Mouse (Mus musculus): Measurements from ENCODE around the gene Ifrd2. TPM values are rescaled to one million over a fixed set of nuclear protein-coding genes. Genes with fewer than 3 reads are reported as not detected.
A peak's percentile ranks its signal among the peaks of the same experiment; 100 is the strongest.

The Ifrd2 gene
- polyA plus RNA-seq, 2 experiments = 135 to 149 TPM

- ATAC-seq (ENCODE audit: insufficient read depth) (peak; percentile 19; the same call in 1 of the 2 replicates), DNase-seq (ENCODE audit: low read depth in 3 of 3, low spot score in 3 of 3) (no peak)
- no peak for TF ChIP-seq EP300 (IDR thresholded peaks at IDR 0.05; ENCODE audit: low read depth)
- TF ChIP-seq CTCF (IDR thresholded peaks at IDR 0.05; ENCODE audit: low read depth) = no peak
- WGBS (ENCODE audit: insufficient replicate concordance) = 1% methylated on average over 15 of the region's 15 CpGs
- peak overlapping the region; percentile 74 for H3K27ac ChIP-seq
- H3K9ac ChIP-seq (replicated peaks) = peak overlapping the region; percentile 91
- H3K9me3 ChIP-seq (ENCODE audit: control insufficient read depth, low read length) = no peaks in the 10 kb centered on the region
- peak overlapping the region; percentile 72 to 92 for H3K4me3 ChIP-seq (ENCODE audit: insufficient read depth in 1 of 2, low read depth in 2 of 2, low read length in 2 of 2)
- peaks cover 31 to 33% of the 10 kb centered on the region in 2 experiments for H3K4me1 ChIP-seq (replicated peaks; ENCODE audit: control insufficient read depth in 2 of 2, insufficient read depth in 2 of 2, low read length in 1 of 2)
- H3K4me2 ChIP-seq (ENCODE audit: low read depth) = peak overlapping the region; percentile 96
- no peaks in the 10 kb centered on the region for H3K36me3 ChIP-seq (replicated peaks; ENCODE audit: control insufficient read depth, insufficient read depth, low read depth)
- H3K27me3 ChIP-seq (ENCODE audit: control insufficient read depth, insufficient read depth, low read length) = no peaks in the 10 kb centered on the region
These were observed 46.4 kb downstream of the Ifrd2 start for GRCm38 (mm10) chr9:107633661-107634405.

- H3K4me1 ChIP-seq (replicated peaks; ENCODE audit: control insufficient read depth in 2 of 2, insufficient read depth in 2 of 2, low read length in 1 of 2) = peaks cover 23 to 26% of the 10 kb centered on the region in 2 experiments
- under 1% methylated on average over 35 of the region's 35 CpGs for WGBS (ENCODE audit: insufficient replicate concordance)
These were observed 47.2 kb downstream of the Ifrd2 start for GRCm38 (mm10) chr9:107634406-107635278.

GRCm38 (mm10) chr9:107635279-107636028 lies 48.0 kb downstream of the Ifrd2 start, which contains the start of gene Gnai2:
Gnai2 (minus strand) TSS chr9:107635367.
- DNase-seq (ENCODE audit: low read depth in 3 of 3, low spot score in 3 of 3) (peak; percentile 97 to 98 (median 97)), ATAC-seq (ENCODE audit: insufficient read depth) (peak; percentile 93)
- Histone ChIP-seq H3K4me1 (replicated peaks; ENCODE audit: control insufficient read depth in 2 of 2, insufficient read depth in 2 of 2, low read length in 1 of 2) (peaks cover 20 to 24% of the 10 kb centered on the region in 2 experiments), H3K27ac (peak within 1 kb of the TSS; percentile 74), H3K36me3 (replicated peaks; ENCODE audit: control insufficient read depth, insufficient read depth, low read depth) (no peaks in the 10 kb centered on the region), H3K4me2 (ENCODE audit: low read depth) (peak within 1 kb of the TSS; percentile 96), H3K9ac (replicated peaks) (peak within 1 kb of the TSS; percentile 91), H3K27me3 (ENCODE audit: control insufficient read depth, insufficient read depth, low read length) (no peaks in the 10 kb centered on the region), H3K4me3 (ENCODE audit: insufficient read depth in 1 of 2, low read depth in 2 of 2, low read length in 2 of 2) (peak within 1 kb of the TSS; percentile 72 to 92), H3K9me3 (ENCODE audit: control insufficient read depth, low read length) (no peaks in the 10 kb centered on the region)
- TF ChIP-seq EP300 (IDR thresholded peaks at IDR 0.05; ENCODE audit: low read depth) = no peak
- peak; percentile 19; the same call in 1 of the 2 replicates for TF ChIP-seq CTCF (IDR thresholded peaks at IDR 0.05; ENCODE audit: low read depth)
- whole genome bisulfite sequencing (ENCODE audit: insufficient replicate concordance) = 2% methylated on average over 38 of the region's 38 CpGs

More at GRCm38 (mm10) chr9:107634406-107635278, 47.2 kb downstream of the Ifrd2 start:
- Histone ChIP-seq H3K9ac (replicated peaks) (peak overlapping the region; percentile 91), H3K4me3 (ENCODE audit: insufficient read depth in 1 of 2, low read depth in 2 of 2, low read length in 2 of 2) (peak overlapping the region; percentile 72 to 92), H3K4me2 (ENCODE audit: low read depth) (peak overlapping the region; percentile 96), H3K27me3 (ENCODE audit: control insufficient read depth, insufficient read depth, low read length) (no peaks in the 10 kb centered on the region), H3K36me3 (replicated peaks; ENCODE audit: control insufficient read depth, insufficient read depth, low read depth) (no peaks in the 10 kb centered on the region), H3K9me3 (ENCODE audit: control insufficient read depth, low read length) (no peaks in the 10 kb centered on the region), H3K27ac (peak overlapping the region; percentile 74)
- TF ChIP-seq EP300 (IDR thresholded peaks at IDR 0.05; ENCODE audit: low read depth) (no peak), CTCF (IDR thresholded peaks at IDR 0.05; ENCODE audit: low read depth) (no peak)
- ATAC-seq (ENCODE audit: insufficient read depth) (peak; percentile 11), DNase-seq (ENCODE audit: low read depth in 3 of 3, low spot score in 3 of 3) (no peak)

- no peak for DNase-seq (ENCODE audit: low read depth in 3 of 3, low spot score in 3 of 3)
- WGBS (ENCODE audit: insufficient replicate concordance) = 62% methylated on average over 7 of the region's 7 CpGs
These were observed 49.6 kb downstream of the Ifrd2 start for GRCm38 (mm10) chr9:107637070-107637469.

More at GRCm38 (mm10) chr9:107637070-107637469, 49.6 kb downstream of the Ifrd2 start:
- Histone ChIP-seq H3K27ac (no peak overlapping the region), H3K4me1 (replicated peaks; ENCODE audit: control insufficient read depth in 2 of 2, insufficient read depth in 2 of 2, low read length in 1 of 2) (peaks cover 17 to 22% of the 10 kb centered on the region in 2 experiments), H3K27me3 (ENCODE audit: control insufficient read depth, insufficient read depth, low read length) (no peaks in the 10 kb centered on the region), H3K4me2 (ENCODE audit: low read depth) (no peak overlapping the region), H3K4me3 (ENCODE audit: insufficient read depth in 1 of 2, low read depth in 2 of 2, low read length in 2 of 2) (no peak overlapping the region), H3K36me3 (replicated peaks; ENCODE audit: control insufficient read depth, insufficient read depth, low read depth) (no peaks in the 10 kb centered on the region), H3K9me3 (ENCODE audit: control insufficient read depth, low read length) (no peaks in the 10 kb centered on the region), H3K9ac (replicated peaks) (no peak overlapping the region)
- TF ChIP-seq CTCF (IDR thresholded peaks at IDR 0.05; ENCODE audit: low read depth) (no peak), EP300 (IDR thresholded peaks at IDR 0.05; ENCODE audit: low read depth) (no peak)
- no peak for ATAC-seq (ENCODE audit: insufficient read depth)

All from liver, embryonic 14.5 days (tissue).